Mouse (Mus musculus): ENCODE results near the gene Imp4.
"Not testable (repeated sequence)": the region's sequence is repeated elsewhere in the genome, so short reads cannot be mapped to it uniquely, and the experiment has no call there.

Gene Imp4

GRCm38 (mm10) chr1:34439215-34439960 lies at the start of gene Imp4, which contains the start of gene Ccdc115:
Gene Imp4, plus strand, starts transcription at chr1:34439851.
Gene Ccdc115, minus strand, starts transcription at chr1:34439672.
- peak; percentile 92 for DNase-seq (ENCODE audit: extremely low read depth, insufficient read length, low spot score)

- no peak for DNase-seq (ENCODE audit: extremely low read depth, insufficient read length, low spot score)
These were observed 43.3 kb upstream of the Imp4 start for GRCm38 (mm10) chr1:34396321-34396720.

DNA sequence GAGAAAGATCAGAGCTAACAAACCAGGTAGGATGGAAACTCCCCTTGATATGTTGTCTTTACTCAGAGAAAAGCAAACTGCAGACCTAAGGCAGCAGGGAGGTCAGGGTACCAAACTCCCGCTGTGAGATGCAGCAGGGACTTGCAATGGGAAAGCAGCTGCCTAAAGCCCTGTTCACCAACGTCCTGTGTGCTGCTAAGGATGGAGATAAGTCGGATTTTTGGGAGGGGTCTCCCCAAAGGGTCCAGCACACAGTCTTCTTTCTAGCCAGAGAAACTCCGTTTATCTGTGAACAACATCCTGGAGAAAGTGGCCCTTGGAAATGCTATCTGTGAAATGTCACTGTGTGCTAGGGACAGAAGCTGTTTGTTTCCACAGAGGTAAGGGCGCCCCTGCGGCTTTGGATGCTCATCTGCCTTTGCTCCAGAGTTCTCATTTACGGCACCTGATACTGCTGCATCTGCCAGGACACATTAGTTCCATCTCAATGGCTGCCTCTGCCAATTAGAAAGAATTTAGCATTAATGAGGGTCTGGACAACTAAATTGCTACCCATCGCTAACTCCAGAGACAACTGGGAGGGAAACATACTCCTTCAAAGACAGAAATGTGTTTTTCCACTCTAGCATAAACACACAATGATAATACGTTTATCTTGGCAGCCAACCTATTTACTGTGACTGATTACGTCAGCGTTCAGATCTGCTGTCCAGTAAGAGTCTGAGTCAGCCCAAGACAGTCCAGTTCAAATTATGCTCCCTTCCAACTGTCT lies 40.3 kb upstream of the Imp4 start:
- DNase-seq (ENCODE audit: extremely low read depth, insufficient read length, low spot score): peak; percentile 10

GRCm38 (mm10) chr1:34428466-34428865 lies 11.2 kb upstream of the Imp4 start:
- DNase-seq (ENCODE audit: extremely low read depth, insufficient read length, low spot score): no peak

DNA sequence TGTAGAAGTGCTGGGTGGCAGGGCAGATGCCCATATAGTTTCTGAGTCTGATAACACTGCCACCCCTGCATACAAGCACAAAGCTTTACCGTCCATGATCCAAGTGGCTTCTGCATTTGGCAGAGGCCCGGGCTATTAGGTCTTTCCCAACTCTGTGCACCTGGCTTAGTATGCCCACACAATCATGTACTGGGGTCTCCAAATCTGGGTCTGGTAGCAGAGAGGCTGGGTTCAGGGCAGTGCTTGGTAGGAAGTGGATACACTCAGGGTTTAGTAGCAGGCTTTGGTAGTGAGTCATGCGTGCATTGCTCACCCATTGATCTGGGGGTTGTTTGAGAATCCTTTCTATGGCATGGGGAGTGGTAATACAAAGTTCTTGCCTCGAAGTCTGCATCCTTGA lies 10.4 kb upstream of the Imp4 start:
- DNase-seq (ENCODE audit: extremely low read depth, insufficient read length, low spot score): no peak

DNA sequence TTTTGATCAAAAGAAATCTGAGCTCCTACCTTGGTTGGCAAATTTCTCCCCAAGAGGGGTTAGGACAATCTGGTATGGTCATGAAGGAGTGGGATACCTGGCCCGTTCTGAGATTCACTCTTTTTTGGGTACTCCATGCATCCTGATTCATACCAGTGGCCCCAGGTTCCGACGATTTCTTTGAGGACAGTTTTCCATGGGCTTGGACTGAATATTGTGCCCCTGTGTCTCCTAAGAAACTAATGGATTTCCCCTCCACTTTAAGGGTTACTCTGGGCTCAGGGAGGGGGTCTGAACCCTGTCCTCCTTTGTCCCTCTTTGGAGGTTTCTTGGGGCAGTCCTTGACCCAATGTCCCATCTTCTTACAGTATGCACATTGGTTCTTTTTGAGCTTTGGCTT lies 8.7 kb upstream of the Imp4 start:
- no peak for DNase-seq (ENCODE audit: extremely low read depth, insufficient read length, low spot score)

GRCm38 (mm10) chr1:34431431-34431830 lies 8.2 kb upstream of the Imp4 start:
- no peak for DNase-seq (ENCODE audit: extremely low read depth, insufficient read length, low spot score)

DNA sequence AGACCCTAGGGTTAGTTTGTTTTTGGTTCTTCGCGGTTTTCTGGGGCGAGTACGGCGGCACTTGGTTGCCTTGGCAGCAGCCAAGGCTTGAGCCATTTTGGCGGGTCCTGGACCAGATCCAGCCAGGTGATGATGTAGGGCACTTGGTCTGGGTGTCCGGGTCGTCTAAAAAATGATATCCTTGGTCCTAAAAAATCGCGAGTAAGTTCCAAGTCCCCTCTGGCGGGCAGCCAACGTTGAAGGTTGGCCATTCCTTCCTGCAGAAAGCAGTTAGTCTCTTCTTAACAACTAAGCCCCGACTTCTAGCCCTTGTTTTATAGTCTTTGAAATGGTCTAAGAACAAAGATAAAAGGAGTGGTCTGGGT lies 7.3 kb upstream of the Imp4 start:
- no peak for DNase-seq (ENCODE audit: extremely low read depth, insufficient read length, low spot score)

DNA sequence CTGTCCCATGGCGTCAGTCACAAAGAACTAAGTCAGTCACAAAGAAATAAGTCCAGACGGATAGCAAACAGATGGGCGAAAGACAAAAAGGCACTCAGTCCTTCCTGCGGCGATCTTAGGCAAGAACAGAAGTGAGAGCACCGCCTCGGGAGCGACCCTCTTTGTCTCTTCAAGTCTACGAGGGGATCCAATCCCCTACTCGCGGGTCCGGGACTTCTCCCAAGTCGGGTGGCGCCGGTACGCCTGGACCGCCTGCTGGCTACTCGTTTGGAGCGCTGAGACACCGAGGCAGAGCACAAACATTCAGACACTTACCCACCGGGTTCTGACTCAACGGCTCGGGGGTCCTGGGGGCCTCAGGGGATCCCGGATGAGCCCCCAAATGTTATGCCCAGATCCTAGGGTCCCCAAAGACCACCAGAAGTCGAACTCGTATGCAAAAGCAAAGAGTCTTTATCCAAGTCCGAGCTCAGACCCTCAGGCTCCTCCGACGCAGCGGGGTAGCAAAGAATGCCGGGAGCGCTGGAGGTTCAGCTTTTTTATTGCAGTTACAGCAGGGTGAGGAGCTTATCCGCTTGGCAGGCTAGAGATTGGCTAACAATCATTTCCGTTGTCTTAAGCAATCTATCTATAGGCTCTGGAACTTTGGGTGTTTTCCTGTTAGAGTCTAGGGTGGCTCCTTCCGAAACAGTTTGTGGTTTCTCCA lies 6.7 kb upstream of the Imp4 start:
- no peak for DNase-seq (ENCODE audit: extremely low read depth, insufficient read length, low spot score)

DNA sequence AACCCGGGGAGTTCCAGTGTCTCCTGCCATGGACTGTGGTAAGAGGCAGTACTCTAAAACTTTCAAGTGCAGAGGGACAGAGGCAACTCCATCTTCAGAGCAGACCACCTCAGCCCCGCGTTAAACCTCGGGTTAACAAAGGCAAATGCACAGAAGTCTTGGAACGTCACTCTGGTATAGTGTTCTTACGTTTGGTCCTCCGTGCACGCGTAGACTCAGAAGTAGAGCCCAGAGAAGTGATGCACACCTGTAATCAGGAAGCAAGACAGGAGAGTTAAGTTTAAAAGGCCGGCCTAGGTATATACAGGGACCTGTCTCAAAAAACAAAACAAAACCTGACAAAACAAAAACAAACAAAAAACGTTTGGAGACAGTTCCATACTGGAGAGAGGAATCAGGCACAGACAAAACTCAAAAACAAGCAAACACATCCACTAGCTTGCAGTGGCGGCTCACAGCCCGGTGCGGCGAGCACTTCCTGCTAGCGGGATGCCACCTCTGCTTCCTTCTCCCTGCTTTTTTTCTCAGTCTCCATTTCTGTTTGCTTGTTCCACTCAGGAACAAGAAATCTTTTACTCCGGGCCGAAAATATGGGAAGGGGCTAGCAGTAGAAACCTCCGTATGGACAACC lies 5.6 kb upstream of the Imp4 start:
- DNase-seq (ENCODE audit: extremely low read depth, insufficient read length, low spot score): peak; percentile 47

DNA sequence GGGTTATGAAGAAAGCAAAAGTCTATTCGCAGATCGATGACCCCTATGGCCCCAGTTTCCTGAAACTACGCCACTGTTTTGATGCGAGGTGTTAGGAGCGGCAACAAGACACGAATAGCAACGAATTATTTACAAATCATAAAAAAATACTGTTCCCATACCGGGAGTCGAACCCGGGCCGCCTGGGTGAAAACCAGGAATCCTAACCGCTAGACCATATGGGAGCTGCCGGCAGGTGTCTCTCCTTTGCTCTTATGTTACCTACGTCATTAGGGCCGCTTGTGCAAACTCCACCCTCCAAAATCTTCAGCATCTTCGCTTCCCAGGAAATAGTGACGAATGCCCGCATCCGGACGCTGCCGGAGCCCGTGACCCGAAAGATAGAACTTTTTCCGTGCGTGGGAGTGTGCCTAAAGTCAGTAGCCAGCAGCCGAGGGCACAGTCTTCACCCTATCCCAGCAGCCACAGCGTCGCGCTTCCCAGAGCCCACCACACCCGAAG lies 4.9 kb upstream of the Imp4 start:
- DNase-seq (ENCODE audit: extremely low read depth, insufficient read length, low spot score): peak; percentile 89

DNA sequence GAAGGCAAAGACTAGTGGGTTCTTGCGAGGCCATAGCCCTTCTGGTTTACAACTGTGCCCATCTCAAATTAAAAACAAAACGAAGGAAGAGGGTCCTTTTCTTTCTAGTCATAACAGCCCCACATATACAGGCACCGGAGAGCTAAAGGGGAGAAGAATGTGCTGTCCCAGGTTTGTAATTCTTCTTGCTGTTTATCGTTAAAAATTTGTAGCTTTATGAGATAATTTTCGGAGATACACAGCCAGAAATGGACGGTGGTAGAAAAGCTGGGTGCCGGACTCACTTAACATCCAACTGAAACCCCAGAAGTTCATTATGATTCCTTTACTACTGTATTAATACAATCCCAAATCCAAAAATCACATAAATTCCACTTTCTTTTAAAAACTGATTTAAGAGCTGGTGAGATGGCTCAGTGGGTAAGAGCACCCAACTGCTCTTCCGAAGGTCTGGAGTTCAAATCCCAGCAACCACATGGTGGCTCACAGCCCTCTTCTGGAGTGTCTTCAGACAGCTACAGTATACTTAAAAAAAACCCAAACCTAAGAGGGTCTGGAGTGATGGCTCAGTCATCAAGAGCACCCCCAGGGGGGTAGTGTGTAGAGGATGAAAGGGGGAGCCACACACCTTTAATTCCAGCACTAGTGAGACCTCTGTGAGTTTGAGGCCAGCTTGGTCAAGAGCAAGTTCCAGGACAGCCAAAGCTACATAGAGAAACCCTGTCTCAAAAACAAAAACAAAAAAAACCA lies 4.1 kb upstream of the Imp4 start:
- DNase-seq (ENCODE audit: extremely low read depth, insufficient read length, low spot score): peak; percentile 51

GRCm38 (mm10) chr1:34436374-34436773 lies 3.3 kb upstream of the Imp4 start:
- no peak for DNase-seq (ENCODE audit: extremely low read depth, insufficient read length, low spot score)

DNA sequence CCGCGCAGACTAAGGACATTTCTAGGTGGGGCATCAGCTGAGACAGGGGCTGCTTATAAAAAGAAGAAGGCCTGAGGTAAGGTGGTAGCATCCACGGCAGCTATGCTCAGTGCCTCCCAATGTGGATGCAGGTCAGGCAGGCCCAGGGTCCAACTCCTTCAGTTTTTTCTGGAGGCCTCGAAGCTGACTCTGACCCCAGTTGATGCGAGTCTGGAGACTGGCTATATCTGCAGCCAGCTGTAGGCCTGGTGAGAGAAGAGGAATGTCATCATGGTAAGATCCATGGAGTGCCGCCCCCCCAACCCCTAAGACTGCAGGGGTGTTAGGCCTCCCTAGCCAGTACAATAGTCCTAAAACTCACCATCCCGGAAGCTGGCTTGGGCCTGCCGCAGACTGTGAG lies 2.3 kb upstream of the Imp4 start:
- DNase-seq (ENCODE audit: extremely low read depth, insufficient read length, low spot score): not testable (repeated sequence)

DNA sequence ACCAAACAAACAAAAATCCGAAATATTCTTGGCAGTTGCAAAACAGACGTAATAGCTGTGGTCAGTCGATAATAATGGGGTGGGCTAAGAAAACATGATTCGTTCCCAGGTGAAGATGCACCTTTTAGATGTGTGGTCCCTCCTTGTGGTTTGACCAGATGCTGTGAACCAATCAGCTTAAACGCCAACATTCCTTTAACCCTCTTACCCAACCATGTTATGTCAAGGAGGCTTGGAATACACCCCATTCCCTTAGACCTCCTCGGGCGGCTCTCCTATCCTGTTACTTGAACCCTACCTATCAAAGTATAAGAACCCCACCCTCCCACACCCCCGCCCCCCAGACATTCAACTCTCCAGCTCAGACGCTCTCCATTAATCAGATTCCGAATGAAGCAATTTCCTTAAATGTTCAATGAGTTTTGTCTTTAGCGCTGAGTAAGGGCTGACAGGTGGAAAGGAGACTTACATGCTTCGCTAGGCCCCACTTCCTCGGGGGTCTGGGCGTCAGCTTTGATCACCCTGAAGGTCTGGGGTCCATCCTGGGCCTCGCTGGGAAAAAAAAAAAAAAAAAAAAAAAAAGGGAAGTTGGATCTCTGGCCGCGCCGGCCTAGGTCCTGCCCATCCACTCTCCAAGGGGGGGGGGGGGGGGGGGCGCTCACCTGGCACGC lies 1.1 kb upstream of the Imp4 start:
- DNase-seq (ENCODE audit: extremely low read depth, insufficient read length, low spot score): no peak

DNA sequence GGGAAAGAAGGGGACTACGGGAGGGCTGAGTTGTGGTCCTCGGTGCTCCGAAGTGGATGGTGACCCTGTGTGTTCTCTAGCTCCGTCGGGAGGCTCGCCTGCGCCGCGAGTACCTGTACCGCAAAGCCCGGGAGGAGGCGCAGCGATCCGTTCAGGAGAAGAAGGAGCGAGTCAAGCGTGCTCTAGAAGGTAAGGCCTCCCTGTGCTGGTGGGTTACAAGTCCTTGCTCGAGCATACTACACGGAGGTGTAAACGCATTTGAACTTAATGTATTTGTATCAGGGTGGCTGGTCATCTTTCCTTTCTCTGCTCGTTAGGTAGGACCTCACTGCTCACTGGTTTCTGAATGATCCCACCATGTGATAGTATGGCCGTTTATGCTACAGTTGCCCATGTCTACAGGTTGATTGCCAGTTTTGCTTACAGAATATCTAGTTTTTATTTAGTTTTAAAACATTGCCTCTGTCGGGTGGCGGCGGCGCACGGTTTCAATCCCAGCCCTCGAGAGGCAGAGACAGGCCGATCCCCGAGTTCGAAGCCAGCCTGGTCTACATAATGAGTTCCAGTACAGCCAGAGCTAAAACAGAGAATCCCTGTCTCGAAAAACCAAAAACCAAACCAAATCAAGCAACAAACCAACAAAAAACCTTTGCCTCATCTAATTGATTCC lies 445 bp downstream of the Imp4 start:
- no peak for DNase-seq (ENCODE audit: extremely low read depth, insufficient read length, low spot score)

DNA sequence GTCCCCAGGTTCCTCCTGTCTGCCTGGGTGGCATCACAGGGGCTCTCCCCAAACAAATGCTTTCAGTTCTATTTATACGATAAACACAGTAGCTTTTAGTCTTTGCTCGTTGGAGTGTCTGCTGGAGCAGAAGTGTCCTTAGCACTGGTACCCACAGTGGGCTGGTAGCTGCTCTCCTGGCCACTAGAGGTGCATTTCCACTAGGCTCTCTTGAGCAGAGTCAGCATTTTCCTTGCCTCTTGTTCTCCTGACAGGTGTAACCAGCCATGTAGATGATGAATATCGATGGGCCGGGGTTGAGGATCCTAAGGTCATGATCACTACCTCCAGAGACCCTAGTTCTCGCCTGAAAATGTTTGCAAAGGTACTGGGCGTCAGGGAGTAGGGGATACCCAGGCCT lies 3.5 kb downstream of the Imp4 start:
- DNase-seq (ENCODE audit: extremely low read depth, insufficient read length, low spot score): no peak

DNA sequence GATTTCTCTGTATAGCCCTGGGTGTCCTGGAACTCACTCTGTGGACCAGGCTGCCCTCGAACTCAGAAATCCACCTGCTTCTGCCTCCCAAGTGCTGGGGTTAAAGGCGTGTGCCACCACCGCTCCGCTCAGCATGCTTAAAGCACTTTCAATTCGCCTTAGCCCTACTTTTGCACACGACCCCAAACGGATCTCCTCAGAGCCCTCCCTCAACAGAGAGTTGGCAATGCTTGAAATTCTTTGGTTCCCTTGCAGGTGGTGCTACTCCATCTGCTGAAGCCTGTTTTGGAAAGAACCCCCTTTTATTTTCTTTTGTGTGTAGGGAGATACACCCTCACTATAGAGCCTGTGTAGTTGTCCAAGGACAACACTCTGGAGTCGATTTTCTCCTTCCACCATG lies 18.8 kb downstream of the Imp4 start:
- DNase-seq (ENCODE audit: extremely low read depth, insufficient read length, low spot score): no peak

Data from 3134 (cell line).